Mouse (Mus musculus) liver, postnatal 0 days (tissue): ENCODE measurements around the gene Vwa3b.

Experiments used
- CTCF ChIP-seq: sonication (generic); IDR thresholded peaks from 2 replicates; pipeline ENCODE4 v1.5.1; 2016; ENCODE audit warnings: antibody characterized with exemption, low read depth
- EP300 ChIP-seq: IDR thresholded peaks from 2 replicates; pipeline ENCODE4 v1.6.1; 2016; ENCODE audit warnings: antibody characterized with exemption, low read depth, mild to moderate bottlenecking

DNA sequence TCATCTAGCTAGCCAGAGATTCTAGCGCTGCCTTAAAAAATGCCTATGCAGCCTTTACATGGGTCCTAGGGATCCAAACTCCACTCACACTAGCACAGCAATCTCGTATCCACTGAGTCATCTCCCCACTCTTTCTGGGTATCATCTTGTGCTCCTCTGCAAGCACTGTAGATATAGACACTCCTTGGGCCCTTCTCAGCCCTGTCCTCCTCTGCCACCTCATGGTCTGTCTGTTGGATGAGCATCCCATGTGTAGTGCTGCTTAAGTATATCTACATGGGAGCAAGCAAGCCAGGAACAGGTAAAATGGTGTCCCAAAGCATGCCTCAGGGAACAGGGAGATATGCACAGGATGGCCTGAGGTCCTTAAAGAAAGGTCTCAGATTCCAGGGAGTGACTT lies 151.5 kb downstream of the Vwa3b start:
- peak; percentile 26 for TF ChIP-seq CTCF
- no peak for TF ChIP-seq EP300
